Mouse (Mus musculus): ENCODE results near the gene Ccdc102a. TPM values are rescaled to one million over a fixed set of nuclear protein-coding genes. Genes with fewer than 3 reads are reported as not detected.
A peak's percentile ranks its signal among the peaks of the same experiment; 100 is the strongest.

Gene Ccdc102a
- 28.1 and 30.3 TPM in 2 replicates for polyA plus RNA-seq (2014; fragmentation: Nextera tagmentation; extraction: Ambion mirVana)

- peak within 1 kb of the TSS; percentile 68 for H3K27ac ChIP-seq (replicated peaks; ENCODE audit: low read depth, low read length)
- WGBS: 4% methylated on average over 48 of the region's 51 CpGs
- H3K4me3 ChIP-seq (ENCODE audit: low read depth, low read length): peak within 1 kb of the TSS; percentile 68
- ATAC-seq (replicated peaks; ENCODE audit: insufficient number of reproducible peaks, low FRiP score, low TSS enrichment, low read depth) (peak; percentile 24), DNase-seq (ENCODE audit: low spot score) (peak; percentile 58)
- no peaks in the 10 kb centered on the region for H3K9me3 ChIP-seq (replicated peaks; ENCODE audit: control insufficient read depth, low read length)
- H3K4me1 ChIP-seq (ENCODE audit: control insufficient read depth, insufficient read depth, low read length): peaks cover 2% of the 10 kb centered on the region
- H3K4me2 ChIP-seq (ENCODE audit: low read depth, low read length): peak within 1 kb of the TSS; percentile 88
- H3K36me3 ChIP-seq (replicated peaks; ENCODE audit: control insufficient read depth, insufficient read depth, low read depth, low read length): no peaks in the 10 kb centered on the region
- peaks cover 2% of the 10 kb centered on the region; the same call in 1 of the 2 replicates for H3K27me3 ChIP-seq (ENCODE audit: control insufficient read depth, insufficient read depth, low read length)
- peak within 1 kb of the TSS; percentile 89 for H3K9ac ChIP-seq (replicated peaks; ENCODE audit: low read length)
Observed at GRCm38 (mm10) chr8:94917851-94918495, at the start of gene Ccdc102a. Ccdc102a (minus strand) TSS chr8:94918098.

- Histone ChIP-seq H3K4me3 (ENCODE audit: low read depth, low read length) (no peak overlapping the region), H3K9me3 (replicated peaks; ENCODE audit: control insufficient read depth, low read length) (no peaks in the 10 kb centered on the region), H3K27me3 (ENCODE audit: control insufficient read depth, insufficient read depth, low read length) (no peaks in the 10 kb centered on the region), H3K27ac (replicated peaks; ENCODE audit: low read depth, low read length) (no peak overlapping the region), H3K36me3 (replicated peaks; ENCODE audit: control insufficient read depth, insufficient read depth, low read depth, low read length) (no peaks in the 10 kb centered on the region), H3K4me1 (ENCODE audit: control insufficient read depth, insufficient read depth, low read length) (no peaks in the 10 kb centered on the region), H3K4me2 (ENCODE audit: low read depth, low read length) (no peak overlapping the region), H3K9ac (replicated peaks; ENCODE audit: low read length) (no peak overlapping the region)
- WGBS: 86% methylated on average over 3 of the region's 3 CpGs
- ATAC-seq (replicated peaks; ENCODE audit: insufficient number of reproducible peaks, low FRiP score, low TSS enrichment, low read depth): no peak
- DNase-seq (ENCODE audit: low spot score): no peak
Observed at GRCm38 (mm10) chr8:94967554-94967953, 49.7 kb upstream of the Ccdc102a start.

GRCm38 (mm10) chr8:94967071-94967470, 49.2 kb upstream of the Ccdc102a start:
- no peak overlapping the region for H3K9ac ChIP-seq (replicated peaks; ENCODE audit: low read length)
- no peak overlapping the region for H3K27ac ChIP-seq (replicated peaks; ENCODE audit: low read depth, low read length)
- no peaks in the 10 kb centered on the region for H3K4me1 ChIP-seq (ENCODE audit: control insufficient read depth, insufficient read depth, low read length)
- no peak overlapping the region for H3K4me3 ChIP-seq (ENCODE audit: low read depth, low read length)
- 83% methylated on average over 4 of the region's 4 CpGs for WGBS
- DNase-seq (ENCODE audit: low spot score) (no peak), ATAC-seq (replicated peaks; ENCODE audit: insufficient number of reproducible peaks, low FRiP score, low TSS enrichment, low read depth) (no peak)
- no peaks in the 10 kb centered on the region for H3K36me3 ChIP-seq (replicated peaks; ENCODE audit: control insufficient read depth, insufficient read depth, low read depth, low read length)
- no peaks in the 10 kb centered on the region for H3K27me3 ChIP-seq (ENCODE audit: control insufficient read depth, insufficient read depth, low read length)
- H3K9me3 ChIP-seq (replicated peaks; ENCODE audit: control insufficient read depth, low read length): no peaks in the 10 kb centered on the region
- H3K4me2 ChIP-seq (ENCODE audit: low read depth, low read length): no peak overlapping the region

GRCm38 (mm10) chr8:94966578-94966977, 48.7 kb upstream of the Ccdc102a start:
- H3K9ac ChIP-seq (replicated peaks; ENCODE audit: low read length): no peak overlapping the region
- no peak overlapping the region for H3K27ac ChIP-seq (replicated peaks; ENCODE audit: low read depth, low read length)
- no peaks in the 10 kb centered on the region for H3K4me1 ChIP-seq (ENCODE audit: control insufficient read depth, insufficient read depth, low read length)
- no peak for ATAC-seq (replicated peaks; ENCODE audit: insufficient number of reproducible peaks, low FRiP score, low TSS enrichment, low read depth)
- 22% methylated on average over 7 of the region's 7 CpGs for WGBS
- no peaks in the 10 kb centered on the region for H3K36me3 ChIP-seq (replicated peaks; ENCODE audit: control insufficient read depth, insufficient read depth, low read depth, low read length)
- DNase-seq (ENCODE audit: low spot score): peak; percentile 74
- H3K9me3 ChIP-seq (replicated peaks; ENCODE audit: control insufficient read depth, low read length): no peaks in the 10 kb centered on the region
- no peak overlapping the region for H3K4me2 ChIP-seq (ENCODE audit: low read depth, low read length)
- no peak overlapping the region for H3K4me3 ChIP-seq (ENCODE audit: low read depth, low read length)
- H3K27me3 ChIP-seq (ENCODE audit: control insufficient read depth, insufficient read depth, low read length): no peaks in the 10 kb centered on the region

GRCm38 (mm10) chr8:94964828-94965227, 46.9 kb upstream of the Ccdc102a start:
- H3K4me2 ChIP-seq (ENCODE audit: low read depth, low read length): no peak overlapping the region
- ATAC-seq (replicated peaks; ENCODE audit: insufficient number of reproducible peaks, low FRiP score, low TSS enrichment, low read depth): no peak
- no peaks in the 10 kb centered on the region for H3K4me1 ChIP-seq (ENCODE audit: control insufficient read depth, insufficient read depth, low read length)
- DNase-seq (ENCODE audit: low spot score): no peak
- no peak overlapping the region for H3K9ac ChIP-seq (replicated peaks; ENCODE audit: low read length)
- H3K9me3 ChIP-seq (replicated peaks; ENCODE audit: control insufficient read depth, low read length): no peaks in the 10 kb centered on the region
- H3K27me3 ChIP-seq (ENCODE audit: control insufficient read depth, insufficient read depth, low read length): no peaks in the 10 kb centered on the region
- WGBS: 61% methylated on average over 10 of the region's 10 CpGs
- H3K27ac ChIP-seq (replicated peaks; ENCODE audit: low read depth, low read length): no peak overlapping the region
- no peak overlapping the region for H3K4me3 ChIP-seq (ENCODE audit: low read depth, low read length)
- H3K36me3 ChIP-seq (replicated peaks; ENCODE audit: control insufficient read depth, insufficient read depth, low read depth, low read length): no peaks in the 10 kb centered on the region

- no peak for DNase-seq (ENCODE audit: low spot score)
- Histone ChIP-seq H3K9me3 (replicated peaks; ENCODE audit: control insufficient read depth, low read length) (no peaks in the 10 kb centered on the region), H3K36me3 (replicated peaks; ENCODE audit: control insufficient read depth, insufficient read depth, low read depth, low read length) (no peaks in the 10 kb centered on the region), H3K4me3 (ENCODE audit: low read depth, low read length) (no peak overlapping the region), H3K27me3 (ENCODE audit: control insufficient read depth, insufficient read depth, low read length) (no peaks in the 10 kb centered on the region), H3K4me2 (ENCODE audit: low read depth, low read length) (no peak overlapping the region), H3K4me1 (ENCODE audit: control insufficient read depth, insufficient read depth, low read length) (no peaks in the 10 kb centered on the region), H3K9ac (replicated peaks; ENCODE audit: low read length) (no peak overlapping the region), H3K27ac (replicated peaks; ENCODE audit: low read depth, low read length) (no peak overlapping the region)
- no peak for ATAC-seq (replicated peaks; ENCODE audit: insufficient number of reproducible peaks, low FRiP score, low TSS enrichment, low read depth)
- WGBS: 74% methylated on average over 1 of the region's 1 CpGs
Observed at GRCm38 (mm10) chr8:94962201-94962600, 44.3 kb upstream of the Ccdc102a start.

- no peak overlapping the region for H3K4me2 ChIP-seq (ENCODE audit: low read depth, low read length)
- no peaks in the 10 kb centered on the region for H3K27me3 ChIP-seq (ENCODE audit: control insufficient read depth, insufficient read depth, low read length)
- DNase-seq (ENCODE audit: low spot score) (no peak), ATAC-seq (replicated peaks; ENCODE audit: insufficient number of reproducible peaks, low FRiP score, low TSS enrichment, low read depth) (no peak)
- H3K4me3 ChIP-seq (ENCODE audit: low read depth, low read length): no peak overlapping the region
- no peaks in the 10 kb centered on the region for H3K9me3 ChIP-seq (replicated peaks; ENCODE audit: control insufficient read depth, low read length)
- H3K27ac ChIP-seq (replicated peaks; ENCODE audit: low read depth, low read length): no peak overlapping the region
- WGBS: 91% methylated on average over 1 of the region's 1 CpGs
- no peak overlapping the region for H3K9ac ChIP-seq (replicated peaks; ENCODE audit: low read length)
- no peaks in the 10 kb centered on the region for H3K4me1 ChIP-seq (ENCODE audit: control insufficient read depth, insufficient read depth, low read length)
- no peaks in the 10 kb centered on the region for H3K36me3 ChIP-seq (replicated peaks; ENCODE audit: control insufficient read depth, insufficient read depth, low read depth, low read length)
Observed at GRCm38 (mm10) chr8:94956078-94956574, 38.2 kb upstream of the Ccdc102a start.

GRCm38 (mm10) chr8:94954921-94955758, 37.2 kb upstream of the Ccdc102a start:
- DNase-seq (ENCODE audit: low spot score) (peak; percentile 61), ATAC-seq (replicated peaks; ENCODE audit: insufficient number of reproducible peaks, low FRiP score, low TSS enrichment, low read depth) (no peak)
- Histone ChIP-seq H3K4me1 (ENCODE audit: control insufficient read depth, insufficient read depth, low read length) (no peaks in the 10 kb centered on the region), H3K27me3 (ENCODE audit: control insufficient read depth, insufficient read depth, low read length) (no peaks in the 10 kb centered on the region), H3K36me3 (replicated peaks; ENCODE audit: control insufficient read depth, insufficient read depth, low read depth, low read length) (no peaks in the 10 kb centered on the region), H3K9ac (replicated peaks; ENCODE audit: low read length) (no peak overlapping the region), H3K4me3 (ENCODE audit: low read depth, low read length) (no peak overlapping the region), H3K27ac (replicated peaks; ENCODE audit: low read depth, low read length) (no peak overlapping the region), H3K9me3 (replicated peaks; ENCODE audit: control insufficient read depth, low read length) (no peaks in the 10 kb centered on the region), H3K4me2 (ENCODE audit: low read depth, low read length) (no peak overlapping the region)
- 39% methylated on average over 9 of the region's 9 CpGs for WGBS

Data from embryonic facial prominence, embryonic 11.5 days (tissue).